Mouse (Mus musculus) limb, embryonic 12.5 days (tissue): ENCODE data around the gene Spaar. TPM values are rescaled to one million over a fixed set of nuclear protein-coding genes. Genes with fewer than 3 reads are reported as not detected.
"Not testable (repeated sequence)": the region's sequence is repeated elsewhere in the genome, so short reads cannot be mapped to it uniquely, and the experiment has no call there.

Experiments
- ATAC-seq: fragments of 200-750 bp; cut with Nextera tagmentation; 2 replicates; pipeline ENCODE4 v1.8.0; 2017; ENCODE audit warnings: low read depth, moderate TSS enrichment; ENCODE audit not compliant: insufficient number of reproducible peaks, insufficient read depth, low FRiP score, low TSS enrichment
- H3K27ac ChIP-seq: fragments of 300-500 bp; sonication (generic); 2 replicates; pipeline ENCODE4 v1.5.1; 2016; ENCODE audit warnings: mild to moderate bottlenecking, moderate library complexity
- H3K27me3 ChIP-seq: fragments of 300-500 bp; sonication (generic); 2 replicates; pipeline ENCODE4 v1.6.1; 2016; ENCODE audit warnings: mild to moderate bottlenecking, moderate library complexity
- H3K36me3 ChIP-seq: fragments of 300-500 bp; sonication (generic); 2 replicates; pipeline ENCODE4 v1.6.1; 2016; ENCODE audit warnings: mild to moderate bottlenecking, moderate library complexity
- H3K4me1 ChIP-seq: fragments of 300-500 bp; sonication (generic); replicated peaks from 2 replicates; pipeline ENCODE4 v1.6.1; 2016
- H3K4me2 ChIP-seq: fragments of 300-500 bp; sonication (generic); 2 replicates; pipeline ENCODE4 v1.6.1; 2016; ENCODE audit warnings: mild to moderate bottlenecking, moderate library complexity
- H3K4me3 ChIP-seq: fragments of 300-500 bp; sonication (generic); replicated peaks from 2 replicates; pipeline ENCODE4 v1.5.1; 2016; ENCODE audit warnings: mild to moderate bottlenecking
- H3K9ac ChIP-seq: fragments of 300-500 bp; sonication (generic); replicated peaks from 2 replicates; pipeline ENCODE4 v1.6.1; 2016; ENCODE audit warnings: mild to moderate bottlenecking, moderate library complexity
- H3K9me3 ChIP-seq: fragments of 300-500 bp; sonication (generic); 2 replicates; pipeline ENCODE4 v1.6.1; 2016; ENCODE audit warnings: mild to moderate bottlenecking, moderate library complexity
- WGBS: fragments of 180-500 bp; shearing (Covaris S2); methylation state at CpG from one replicate; pipeline ENCODE4 v1.1.7; 2016; 5-methylcytosine and 5-hydroxymethylcytosine counted together
- polyA plus RNA-seq: library from polyadenylated mRNA; unstranded; fragments of >200 nt; fragmentation: Nextera tagmentation; extraction: Ambion mirVana; gene quantifications from 2 replicates; pipeline ENCODE4 v1.2.1, GENCODE M21; 2016

Gene Spaar
- polyA plus RNA-seq, 1 experiment from 2014 or later = 0.20 TPM

- Histone ChIP-seq H3K4me3 (no peak overlapping the region), H3K27ac (peak overlapping the region; percentile 84), H3K4me1 (peaks cover 22% of the 10 kb centered on the region), H3K36me3 (no peaks in the 10 kb centered on the region), H3K9ac (no peak overlapping the region), H3K4me2 (no peak overlapping the region), H3K27me3 (no peaks in the 10 kb centered on the region; the same call in 1 of the 2 replicates), H3K9me3 (0 out of 2 replicates have a peak, but pooled peaks cover 5% of the 10 kb centered on the region)
- 60% methylated on average over 21 of the region's 21 CpGs for WGBS
- ATAC-seq = no peak
Measured at GRCm38 (mm10) chr4:43759571-43760418, 30.0 kb downstream of the Spaar start.

- 73% methylated on average over 10 of the region's 10 CpGs for WGBS
- ATAC-seq = no peak
Measured at GRCm38 (mm10) chr4:43760460-43760859, 30.6 kb downstream of the Spaar start.

GRCm38 (mm10) chr4:43761336-43761735 is 31.5 kb downstream of the Spaar start:
- Histone ChIP-seq H3K4me2 (no peak overlapping the region), H3K27me3 (no peaks in the 10 kb centered on the region; the same call in 1 of the 2 replicates), H3K9ac (no peak overlapping the region), H3K27ac (no peak overlapping the region), H3K4me1 (peaks cover 22% of the 10 kb centered on the region), H3K4me3 (no peak overlapping the region), H3K36me3 (no peaks in the 10 kb centered on the region), H3K9me3 (0 out of 2 replicates have a peak, but pooled peaks cover 5% of the 10 kb centered on the region)
- no peak for ATAC-seq
- 84% methylated on average over 2 of the region's 2 CpGs for WGBS

More at GRCm38 (mm10) chr4:43760460-43760859, 30.6 kb downstream of the Spaar start:
- H3K9me3 ChIP-seq = 0 out of 2 replicates have a peak, but pooled peaks cover 5% of the 10 kb centered on the region
- no peak overlapping the region for H3K9ac ChIP-seq
- H3K36me3 ChIP-seq = no peaks in the 10 kb centered on the region
- no peaks in the 10 kb centered on the region; the same call in 1 of the 2 replicates for H3K27me3 ChIP-seq
- no peak overlapping the region for H3K4me2 ChIP-seq
- peaks cover 22% of the 10 kb centered on the region for H3K4me1 ChIP-seq
- no peak overlapping the region for H3K4me3 ChIP-seq
- peak overlapping the region; percentile 84 for H3K27ac ChIP-seq

- Histone ChIP-seq H3K36me3 (no peaks in the 10 kb centered on the region), H3K27me3 (no peaks in the 10 kb centered on the region; the same call in 1 of the 2 replicates), H3K4me1 (peaks cover 21% of the 10 kb centered on the region), H3K4me3 (no peak overlapping the region), H3K9ac (no peak overlapping the region), H3K27ac (no peak overlapping the region), H3K4me2 (no peak overlapping the region), H3K9me3 (0 out of 2 replicates have a peak, but pooled peaks cover 5% of the 10 kb centered on the region)
- 18% methylated on average over 7 of the region's 7 CpGs for WGBS
- ATAC-seq = no peak
Measured at GRCm38 (mm10) chr4:43763410-43763809, 33.6 kb downstream of the Spaar start.

- no peaks in the 10 kb centered on the region for H3K4me1 ChIP-seq
- 0 out of 2 replicates have a peak, but pooled peaks cover 5% of the 10 kb centered on the region for H3K9me3 ChIP-seq
- H3K27ac ChIP-seq = no peak overlapping the region
- H3K9ac ChIP-seq = no peak overlapping the region
- WGBS = 82% methylated on average over 5 of the region's 5 CpGs
- no peaks in the 10 kb centered on the region for H3K27me3 ChIP-seq
- no peaks in the 10 kb centered on the region for H3K36me3 ChIP-seq
- no peak overlapping the region for H3K4me2 ChIP-seq
- no peak for ATAC-seq
- no peak overlapping the region for H3K4me3 ChIP-seq
Measured at GRCm38 (mm10) chr4:43768341-43768740, 38.5 kb downstream of the Spaar start.

- no peaks in the 10 kb centered on the region for H3K4me1 ChIP-seq
- H3K9me3 ChIP-seq = 0 out of 2 replicates have a peak, but pooled peaks cover 4% of the 10 kb centered on the region
- ATAC-seq = no peak
- no peaks in the 10 kb centered on the region for H3K36me3 ChIP-seq
- H3K27ac ChIP-seq = no peak overlapping the region
- H3K4me2 ChIP-seq = no peak overlapping the region
- no peaks in the 10 kb centered on the region for H3K27me3 ChIP-seq
- H3K4me3 ChIP-seq = no peak overlapping the region
- 96% methylated on average over 2 of the region's 2 CpGs for WGBS
- no peak overlapping the region for H3K9ac ChIP-seq
Measured at GRCm38 (mm10) chr4:43769374-43769773, 39.5 kb downstream of the Spaar start.

GRCm38 (mm10) chr4:43770909-43771308 is 41.1 kb downstream of the Spaar start, which contains the start of gene Olfr159:
Olfr159 (minus strand) TSS chr4:43771009.
- no peaks in the 10 kb centered on the region for H3K9me3 ChIP-seq
- H3K27me3 ChIP-seq = no peaks in the 10 kb centered on the region
- H3K27ac ChIP-seq = no peak within 1 kb of the TSS
- no peak for ATAC-seq
- no peak within 1 kb of the TSS for H3K9ac ChIP-seq
- no peak within 1 kb of the TSS for H3K4me3 ChIP-seq
- WGBS = 80% methylated on average over 6 of the region's 6 CpGs
- H3K4me1 ChIP-seq = no peaks in the 10 kb centered on the region
- no peak within 1 kb of the TSS for H3K4me2 ChIP-seq
- H3K36me3 ChIP-seq = no peaks in the 10 kb centered on the region

- WGBS = 62% methylated on average over 6 of the region's 6 CpGs
- no peak overlapping the region for H3K4me3 ChIP-seq
- no peaks in the 10 kb centered on the region for H3K4me1 ChIP-seq
- no peak overlapping the region for H3K27ac ChIP-seq
- H3K27me3 ChIP-seq = no peaks in the 10 kb centered on the region
- no peak for ATAC-seq
- H3K9ac ChIP-seq = no peak overlapping the region
- no peaks in the 10 kb centered on the region for H3K36me3 ChIP-seq
- H3K4me2 ChIP-seq = no peak overlapping the region
- no peaks in the 10 kb centered on the region for H3K9me3 ChIP-seq
Measured at GRCm38 (mm10) chr4:43771626-43772025, 41.8 kb downstream of the Spaar start.

- Histone ChIP-seq H3K4me1 (no peaks in the 10 kb centered on the region), H3K9me3 (no peaks in the 10 kb centered on the region), H3K27ac (no peak overlapping the region), H3K27me3 (no peaks in the 10 kb centered on the region), H3K4me2 (no peak overlapping the region), H3K4me3 (no peak overlapping the region), H3K9ac (no peak overlapping the region), H3K36me3 (no peaks in the 10 kb centered on the region)
- 51% methylated on average over 2 of the region's 2 CpGs for WGBS
- ATAC-seq = no peak
Measured at GRCm38 (mm10) chr4:43772304-43772703, 42.5 kb downstream of the Spaar start.

GRCm38 (mm10) chr4:43795296-43795695 is 65.5 kb downstream of the Spaar start:
- Histone ChIP-seq H3K36me3 (no peaks in the 10 kb centered on the region), H3K27ac (no peak overlapping the region), H3K9me3 (no peaks in the 10 kb centered on the region), H3K4me3 (no peak overlapping the region), H3K4me2 (no peak overlapping the region), H3K27me3 (no peaks in the 10 kb centered on the region), H3K9ac (no peak overlapping the region), H3K4me1 (no peaks in the 10 kb centered on the region)
- 66% methylated on average over 6 of the region's 6 CpGs for WGBS
- no peak for ATAC-seq

- not testable (repeated sequence) for H3K27me3 ChIP-seq, H3K4me1 ChIP-seq, H3K9ac ChIP-seq, H3K36me3 ChIP-seq, H3K9me3 ChIP-seq, H3K4me3 ChIP-seq, ATAC-seq, H3K4me2 ChIP-seq, H3K27ac ChIP-seq
- WGBS = 80% methylated on average over 5 of the region's 5 CpGs
Measured at GRCm38 (mm10) chr4:43795844-43796243, 66.0 kb downstream of the Spaar start.
